Mouse (Mus musculus) liver, embryonic 14.5 days (tissue): ENCODE data around the gene Mecom.

Experiments used
- CTCF ChIP-seq: IDR thresholded peaks from 2 replicates; pipeline ENCODE4 v1.5.1; 2016; ENCODE audit warnings: antibody characterized with exemption, low read depth, control low read depth
- EP300 ChIP-seq: IDR thresholded peaks from 2 replicates; pipeline ENCODE4 v1.6.1; 2016; ENCODE audit warnings: antibody characterized with exemption, low read depth

DNA sequence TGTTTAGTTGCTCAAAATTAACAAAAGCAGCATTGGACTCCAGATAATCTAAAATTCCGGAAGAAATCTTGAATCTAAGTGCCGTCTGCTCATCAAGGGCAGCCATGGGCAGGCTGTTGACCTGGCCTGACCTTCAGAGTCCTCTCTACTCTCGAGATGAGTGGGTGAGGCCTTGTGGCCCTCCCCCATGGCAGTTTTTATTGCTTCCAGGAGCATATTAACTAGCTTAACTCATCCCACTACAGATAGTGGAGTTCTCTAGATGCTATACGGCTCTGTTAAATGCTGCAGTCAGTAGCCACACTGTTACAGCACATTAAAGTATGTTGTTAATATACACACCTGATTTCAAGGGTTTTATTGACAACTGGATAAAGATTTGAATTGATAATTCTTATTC lies 333.2 kb downstream of the Mecom start:
- TF ChIP-seq CTCF (no peak), EP300 (no peak)
